Mouse (Mus musculus): ENCODE measurements around the gene Cutal. TPM values are rescaled to one million over a fixed set of nuclear protein-coding genes. Genes with fewer than 3 reads are reported as not detected.

Gene Cutal
- polyA plus RNA-seq, 1 experiment from 2014 or later, result 33.2 TPM

DNA sequence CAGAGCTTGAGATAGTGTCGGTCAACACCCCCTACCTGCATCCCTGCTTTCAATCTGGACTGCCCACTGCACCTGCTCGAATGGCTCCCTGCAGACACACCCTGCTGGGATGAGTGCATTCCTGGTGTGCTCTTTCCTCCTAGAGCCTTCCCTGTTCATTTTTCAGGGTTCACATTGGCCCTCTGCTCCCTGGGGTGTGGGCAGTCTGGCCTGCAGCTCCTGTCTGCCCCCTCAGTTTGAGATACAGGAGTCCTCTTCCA, 40.6 kb downstream of the Cutal start:
- DNase-seq (ENCODE audit: low read depth, low spot score) (no peak), ATAC-seq (no peak)
- in situ Hi-C loops (cut with MboI; ENCODE audit: low pct_unique_long_range_greater_than_20kb), result no loop called here
- TF ChIP-seq CTCF (IDR thresholded peaks at IDR 0.05), result no peak
- peaks cover 50% of the 10 kb centered on the region for H3K27me3 ChIP-seq
- ChIA-PET POLR2A (no interaction called here), CTCF (no interaction called here)

DNA sequence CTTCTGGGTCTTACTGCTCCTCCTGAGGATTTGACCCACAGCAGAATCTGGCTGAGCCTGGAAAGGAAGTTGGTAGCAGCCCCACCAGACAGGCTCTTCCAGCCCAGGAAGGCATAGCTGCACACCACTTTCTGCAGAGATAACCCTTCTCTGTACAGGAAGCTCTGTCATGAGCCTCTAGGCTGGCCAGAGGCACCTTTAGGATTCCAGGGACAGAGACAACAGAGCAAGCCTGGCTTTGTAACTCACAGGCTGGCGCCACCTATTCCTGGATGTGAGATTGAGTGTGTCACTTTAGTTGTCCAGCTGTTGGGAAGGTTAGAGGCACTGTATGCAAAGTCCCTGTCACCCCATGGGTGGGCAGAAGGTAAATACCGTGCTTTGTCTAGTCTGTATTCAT, 40.9 kb downstream of the Cutal start:
- H3K27me3 ChIP-seq, result peaks cover 50% of the 10 kb centered on the region
- DNase-seq (ENCODE audit: low read depth, low spot score) (no peak), ATAC-seq (no peak)
- TF ChIP-seq CTCF (IDR thresholded peaks at IDR 0.05), result no peak
- in situ Hi-C loops (cut with MboI; ENCODE audit: low pct_unique_long_range_greater_than_20kb), result no loop called here
- ChIA-PET CTCF (no interaction called here), POLR2A (no interaction called here)

DNA sequence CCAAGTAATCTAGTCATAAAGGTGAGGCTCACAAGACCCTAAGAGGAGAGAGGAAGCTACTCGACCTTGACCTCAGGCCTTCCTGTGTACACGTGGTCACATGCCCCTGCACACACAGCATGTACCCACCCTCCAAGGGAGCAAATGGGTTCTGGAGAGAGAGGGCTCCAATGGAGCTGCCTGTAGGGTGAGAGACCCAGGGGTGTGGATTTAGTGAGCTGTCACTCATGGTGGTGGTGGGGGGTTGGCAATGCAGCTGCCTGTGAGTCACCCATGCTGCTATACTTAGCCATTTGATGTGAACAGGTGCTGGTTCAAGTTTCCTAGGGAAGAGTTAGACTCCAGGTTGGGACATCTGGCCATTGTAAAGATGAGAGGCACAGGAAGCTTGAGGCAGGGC, 45.9 kb downstream of the Cutal start:
- no peak for ATAC-seq
- H3K27me3 ChIP-seq, result peaks cover 14% of the 10 kb centered on the region
- in situ Hi-C loops (cut with MboI; ENCODE audit: low pct_unique_long_range_greater_than_20kb), result no loop called here
- no peak for TF ChIP-seq CTCF (IDR thresholded peaks at IDR 0.05)
- ChIA-PET POLR2A (no interaction called here), CTCF (interaction anchor here (1.0 kb wide), 1 partner anchor 16 kb away, joined by 4 read pairs; no protein-coding TSS in a partner anchor)
- no peak for DNase-seq (ENCODE audit: low read depth, low spot score)

DNA sequence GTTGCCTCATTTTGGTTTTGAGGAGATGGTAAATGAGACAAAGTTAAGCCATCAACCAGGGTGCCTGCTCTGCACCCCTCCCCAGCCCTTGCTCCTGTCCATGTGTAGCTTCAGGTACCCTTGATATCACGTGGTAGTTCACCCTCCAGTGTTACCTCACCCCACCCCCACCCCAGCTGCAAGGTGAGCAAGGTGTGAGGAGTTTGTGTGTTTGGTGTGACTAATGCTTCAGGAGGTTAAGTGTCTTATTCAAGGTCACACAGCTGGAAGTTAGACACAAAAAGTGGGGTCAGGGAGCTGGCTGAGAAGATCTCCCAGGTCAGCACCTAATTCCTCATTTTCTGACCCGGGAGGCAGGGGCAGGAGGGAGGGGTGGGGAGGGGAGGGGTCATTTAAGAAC, 48.5 kb downstream of the Cutal start:
- DNase-seq (ENCODE audit: low read depth, low spot score), result no peak
- ChIA-PET CTCF (no interaction called here), POLR2A (no interaction called here)
- no peak for ATAC-seq
- TF ChIP-seq CTCF (IDR thresholded peaks at IDR 0.05), result no peak
- peaks cover 22% of the 10 kb centered on the region for H3K27me3 ChIP-seq
- in situ Hi-C loops (cut with MboI; ENCODE audit: low pct_unique_long_range_greater_than_20kb), result no loop called here

DNA sequence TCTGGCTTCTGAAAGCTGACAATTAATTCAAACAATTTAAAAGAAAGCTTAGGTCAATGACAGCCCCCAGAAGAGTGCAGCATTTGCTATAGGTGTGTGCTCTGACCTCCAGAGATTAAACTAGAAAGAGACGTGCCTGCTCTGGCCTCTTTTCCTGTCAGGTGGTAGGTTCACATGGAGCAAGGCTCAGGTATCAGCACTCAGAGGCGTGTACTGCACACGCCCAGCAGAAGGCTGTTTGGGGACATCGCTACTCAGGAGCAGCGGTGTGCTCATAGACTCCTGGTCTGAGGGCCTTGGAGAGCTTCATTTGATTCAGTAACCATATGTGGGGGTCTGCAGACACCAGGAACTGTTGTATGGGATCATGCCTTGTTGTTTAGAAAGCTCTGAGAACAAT, 53.1 kb downstream of the Cutal start:
- CTCF ChIA-PET, result interaction anchor here (1.4 kb wide), 1 partner anchor 11 kb away, joined by 4 read pairs; no protein-coding TSS in a partner anchor

DNA sequence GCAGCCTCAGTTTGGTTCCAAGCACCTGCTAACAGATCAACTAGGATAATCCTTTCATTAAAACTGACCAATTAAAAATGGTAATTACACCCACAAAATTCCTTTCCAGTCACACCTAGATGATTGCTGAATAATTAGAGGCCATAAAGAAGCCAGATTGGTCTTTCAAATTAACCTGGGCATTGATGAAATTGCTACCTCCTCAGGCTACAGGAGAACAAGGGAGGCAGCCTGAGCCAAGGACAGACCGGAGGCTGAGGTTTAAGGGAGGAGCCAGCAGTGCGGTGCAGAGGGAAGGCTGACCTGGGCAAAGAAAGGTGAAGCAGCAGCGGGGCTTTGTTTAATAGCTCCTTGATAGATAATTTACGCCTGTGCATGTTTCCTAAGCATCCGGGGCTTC, 63.3 kb downstream of the Cutal start:
- peaks cover 8% of the 10 kb centered on the region for H3K27me3 ChIP-seq
- CTCF ChIA-PET, result interaction anchor here (1.9 kb wide), 1 partner anchor 10 kb away, joined by 4 read pairs; no protein-coding TSS in a partner anchor
- in situ Hi-C loops (cut with MboI; ENCODE audit: low pct_unique_long_range_greater_than_20kb), result no loop called here
- DNase-seq (ENCODE audit: low read depth, low spot score), result no peak
- ATAC-seq, result no peak
- no peak for TF ChIP-seq CTCF (IDR thresholded peaks at IDR 0.05)
- POLR2A ChIA-PET, result no interaction called here

More for the DNA sequence above, 53.1 kb downstream of the Cutal start:
- peaks cover 18% of the 10 kb centered on the region for H3K27me3 ChIP-seq
- in situ Hi-C loops (cut with MboI; ENCODE audit: low pct_unique_long_range_greater_than_20kb), result no loop called here
- no peak for TF ChIP-seq CTCF (IDR thresholded peaks at IDR 0.05)
- DNase-seq (ENCODE audit: low read depth, low spot score) (no peak), ATAC-seq (no peak)
- POLR2A ChIA-PET, result no interaction called here

DNA sequence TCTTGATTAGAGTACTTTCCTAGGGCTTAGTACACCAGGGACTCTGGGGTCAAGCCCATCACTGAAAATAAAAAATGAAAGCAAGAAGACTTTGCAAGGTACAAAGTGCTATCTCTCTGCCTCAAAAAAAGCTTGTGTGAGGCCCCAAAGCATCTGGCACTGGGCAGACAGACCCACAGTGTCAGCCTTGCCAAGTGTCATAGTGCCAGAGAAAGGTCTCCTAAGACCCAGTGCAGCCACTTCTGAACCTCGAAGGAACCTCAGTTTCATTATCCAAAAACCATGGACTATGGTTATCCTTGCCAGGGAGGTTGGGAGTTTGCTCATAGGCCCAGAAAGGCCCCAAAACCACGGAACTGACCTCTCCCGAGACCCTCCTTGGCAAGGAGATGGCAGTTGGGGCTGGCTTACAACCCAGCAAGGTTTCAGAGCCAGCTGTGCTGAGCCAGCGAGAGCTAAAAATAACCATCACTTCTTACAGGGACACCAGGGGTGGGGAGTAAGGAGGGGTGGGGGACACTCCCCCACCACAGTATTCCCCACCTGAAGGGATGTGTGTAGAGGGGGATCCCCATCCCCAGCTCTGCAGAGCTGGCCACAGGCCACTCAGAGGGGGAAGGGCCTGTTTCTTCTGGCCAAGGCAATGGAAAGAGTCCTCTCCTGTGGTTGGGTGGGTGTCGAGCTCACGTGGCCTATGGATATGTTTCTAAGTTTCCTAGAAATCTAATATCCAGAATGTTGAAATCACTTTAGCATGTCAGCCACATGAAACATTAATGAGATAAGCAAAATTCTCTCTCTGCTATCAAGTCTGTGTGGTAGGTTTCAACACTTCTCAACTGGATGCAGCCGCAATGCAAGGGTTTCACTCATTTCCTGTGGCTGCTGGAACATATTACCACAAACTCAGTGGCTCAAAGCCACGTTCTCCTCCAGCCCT, 64.3 kb downstream of the Cutal start:
- no peak for DNase-seq (ENCODE audit: low read depth, low spot score)
- POLR2A ChIA-PET, result interaction anchor here (1.0 kb wide), 1 partner anchor 15 kb away, joined by 3 read pairs; no protein-coding TSS in a partner anchor

DNA sequence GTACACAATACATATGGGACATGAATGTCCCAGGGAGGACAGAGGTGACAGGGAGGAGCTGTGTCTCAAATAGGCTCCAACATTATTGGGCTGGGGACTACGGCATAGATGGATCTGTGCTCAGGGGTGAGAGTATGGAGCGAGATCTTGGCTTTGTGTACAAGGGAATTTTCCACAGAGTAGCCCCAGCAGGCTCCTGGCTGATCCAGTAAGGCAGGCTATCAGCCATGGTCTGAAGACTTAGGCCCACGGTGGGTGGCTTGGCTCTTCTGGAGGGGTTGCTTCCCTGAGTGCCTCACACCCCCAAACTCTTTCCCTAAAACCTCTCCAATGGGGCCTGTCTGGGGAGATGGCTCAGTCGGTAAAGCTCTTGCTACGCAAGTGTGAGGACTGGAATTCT, 66.0 kb downstream of the Cutal start:
- CTCF ChIA-PET, result no interaction called here

More for the DNA sequence above, 64.3 kb downstream of the Cutal start:
- peaks cover 8% of the 10 kb centered on the region for H3K27me3 ChIP-seq
- in situ Hi-C loops (cut with MboI; ENCODE audit: low pct_unique_long_range_greater_than_20kb), result no loop called here
- CTCF ChIA-PET, result interaction anchor here (1.9 kb wide), 1 partner anchor 12 kb away, joined by 4 read pairs; no protein-coding TSS in a partner anchor
- ATAC-seq, result no peak
- TF ChIP-seq CTCF (IDR thresholded peaks at IDR 0.05), result no peak

DNA sequence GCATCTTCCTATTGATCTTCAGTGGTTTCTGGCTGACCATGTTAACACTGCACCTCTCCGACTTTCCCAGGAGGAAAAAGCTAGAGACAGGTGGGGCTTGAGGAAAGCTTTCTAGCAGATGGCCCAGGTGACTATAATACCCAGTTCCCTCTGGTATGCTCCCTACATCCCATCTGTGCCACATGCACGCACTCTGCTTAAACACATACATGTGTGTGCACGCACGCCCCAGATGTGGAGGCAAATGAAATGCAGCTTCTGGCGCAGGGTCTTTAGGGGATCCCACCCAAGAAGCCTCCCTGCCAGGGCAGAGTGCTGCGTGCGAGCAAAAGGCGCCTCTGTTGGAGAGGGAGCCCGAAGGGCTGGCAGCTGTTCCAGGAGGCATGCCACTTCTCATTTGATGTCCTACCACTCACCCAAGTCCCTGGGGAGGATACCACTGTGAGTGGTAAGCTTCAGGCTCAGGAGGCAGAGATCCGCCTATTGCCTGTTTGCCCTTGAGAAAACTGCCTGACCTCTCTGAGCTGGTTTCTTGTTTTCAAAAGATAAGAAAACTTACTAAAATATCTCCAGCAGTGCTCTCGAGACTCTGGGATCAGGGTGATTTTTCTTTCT, 67.0 kb downstream of the Cutal start:
- TF ChIP-seq CTCF (IDR thresholded peaks at IDR 0.05), result no peak
- ChIA-PET POLR2A (interaction anchor here (0.7 kb wide), 1 partner anchor 38 kb away, joined by 3 read pairs; no protein-coding TSS in a partner anchor), CTCF (no interaction called here)
- in situ Hi-C loops (cut with MboI; ENCODE audit: low pct_unique_long_range_greater_than_20kb), result no loop called here
- ATAC-seq, result no peak
- peaks cover 8% of the 10 kb centered on the region for H3K27me3 ChIP-seq
- DNase-seq (ENCODE audit: low read depth, low spot score), result no peak

More for the DNA sequence above, 66.0 kb downstream of the Cutal start:
- DNase-seq (ENCODE audit: low read depth, low spot score), result no peak
- H3K27me3 ChIP-seq, result peaks cover 8% of the 10 kb centered on the region
- no peak for ATAC-seq
- in situ Hi-C loops (cut with MboI; ENCODE audit: low pct_unique_long_range_greater_than_20kb), result no loop called here
- no peak for TF ChIP-seq CTCF (IDR thresholded peaks at IDR 0.05)
- POLR2A ChIA-PET, result no interaction called here

Other genes starting within 250 kb of the Cutal start
- gene Gapvd1, start 119.2 kb upstream of the Cutal start, polyA plus RNA-seq (2021), result 54.8 TPM
- gene Hspa5, start 102.4 kb upstream of the Cutal start, polyA plus RNA-seq (2021), result 1,080 TPM
- 47.9 TPM for gene Rabepk, start 74.5 kb upstream of the Cutal start, polyA plus RNA-seq (2021)
- 62.6 TPM for gene Fbxw2, start 48.1 kb upstream of the Cutal start, polyA plus RNA-seq (2021)
- 0.10 TPM for gene Gm34653, start 41.4 kb upstream of the Cutal start, polyA plus RNA-seq (2021)
- gene Psmd5, start 572 bp downstream of the Cutal start, polyA plus RNA-seq (2021), result 82.5 TPM
- gene Phf19, start 39.6 kb downstream of the Cutal start, polyA plus RNA-seq (2021), result 0.99 TPM
- gene Traf1, start 87.4 kb downstream of the Cutal start, polyA plus RNA-seq (2021), result 0.19 TPM
- not detected for gene Hc, start 187.0 kb downstream of the Cutal start, polyA plus RNA-seq (2021)
- gene AI182371, start 227.1 kb downstream of the Cutal start, polyA plus RNA-seq (2021), result 0.12 TPM
- gene Cntrl, start 235.1 kb downstream of the Cutal start, polyA plus RNA-seq (2021), result 17.4 TPM

Data from Patski (cell line).